Mouse (Mus musculus) megakaryocyte progenitor cell, adult 5-6 weeks (primary cell): Measurements from ENCODE around the gene Pola1. TPM values are rescaled to one million over a fixed set of nuclear protein-coding genes. Genes with fewer than 3 reads are reported as not detected.

Experiments
- ATAC-seq: replicated peaks from 2 replicates; pipeline ENCODE4 v1.8.0; 2016; ENCODE audit warnings: mild to moderate bottlenecking, moderate TSS enrichment, inconsistent platforms; ENCODE audit not compliant: poor library complexity
- total RNA-seq, 2 experiments: library from RNA; stranded (forward) in 1 of 2; stranded (reverse) in 1 of 2; fragments of 157-497, 149-512 nt in 1 of 2; fragments of 200-1000 nt in 1 of 2; gene quantifications; 2 replicates each; pipeline versions ENCODE4 v1.2.3 to v1.2.4; 2015 to 2017

Pola1 gene
- total RNA-seq (2015) = 68.0 and 68.9 TPM in 2 replicates
- total RNA-seq (2017) = 114 and 142 TPM in 2 replicates

DNA sequence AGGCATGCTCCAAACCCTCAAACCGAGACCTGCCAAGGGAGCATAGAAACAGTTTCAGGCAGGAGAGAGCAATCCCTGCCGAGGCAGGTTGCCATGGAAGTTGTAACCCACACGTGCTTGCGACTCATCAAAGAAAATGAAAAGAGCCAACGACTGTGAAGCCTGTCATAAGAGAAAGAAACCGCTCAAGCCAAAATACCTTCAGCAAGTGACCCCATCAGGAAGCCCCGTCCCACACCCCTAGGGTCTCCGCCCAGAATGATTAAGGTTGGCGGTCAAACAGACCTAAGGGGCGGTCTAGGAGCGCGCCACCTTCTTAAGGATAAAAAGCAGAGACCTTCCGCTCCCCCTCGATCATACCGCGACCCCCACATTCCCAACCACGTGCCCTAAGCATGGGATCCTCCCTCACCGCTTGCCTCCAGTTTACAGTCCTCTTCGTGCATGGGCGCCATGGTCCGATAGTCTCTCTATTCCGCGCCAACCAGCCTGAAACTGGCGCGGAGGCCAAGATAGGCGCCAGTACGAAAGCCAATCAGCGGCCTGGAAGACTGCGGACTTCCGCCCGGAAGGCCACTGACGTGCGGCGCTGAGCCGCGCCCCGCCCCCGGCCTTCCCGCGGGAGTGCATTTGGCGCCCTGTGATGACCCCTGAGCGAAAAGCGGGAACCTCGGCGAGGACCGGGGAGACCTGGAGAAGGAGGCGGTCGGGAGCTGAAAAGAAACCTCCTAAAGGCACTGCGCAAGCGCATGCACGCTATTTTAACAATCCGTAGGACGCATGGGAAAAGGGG lies at the start of gene Pola1:
TSS of gene Pola1 (minus strand) at position 499 of the 793 bp plus-strand sequence.
- ATAC-seq = peak; percentile 97

GRCm38 (mm10) chrX:93676228-93676627 lies 44.3 kb upstream of the Pola1 start:
- ATAC-seq = no peak

DNA sequence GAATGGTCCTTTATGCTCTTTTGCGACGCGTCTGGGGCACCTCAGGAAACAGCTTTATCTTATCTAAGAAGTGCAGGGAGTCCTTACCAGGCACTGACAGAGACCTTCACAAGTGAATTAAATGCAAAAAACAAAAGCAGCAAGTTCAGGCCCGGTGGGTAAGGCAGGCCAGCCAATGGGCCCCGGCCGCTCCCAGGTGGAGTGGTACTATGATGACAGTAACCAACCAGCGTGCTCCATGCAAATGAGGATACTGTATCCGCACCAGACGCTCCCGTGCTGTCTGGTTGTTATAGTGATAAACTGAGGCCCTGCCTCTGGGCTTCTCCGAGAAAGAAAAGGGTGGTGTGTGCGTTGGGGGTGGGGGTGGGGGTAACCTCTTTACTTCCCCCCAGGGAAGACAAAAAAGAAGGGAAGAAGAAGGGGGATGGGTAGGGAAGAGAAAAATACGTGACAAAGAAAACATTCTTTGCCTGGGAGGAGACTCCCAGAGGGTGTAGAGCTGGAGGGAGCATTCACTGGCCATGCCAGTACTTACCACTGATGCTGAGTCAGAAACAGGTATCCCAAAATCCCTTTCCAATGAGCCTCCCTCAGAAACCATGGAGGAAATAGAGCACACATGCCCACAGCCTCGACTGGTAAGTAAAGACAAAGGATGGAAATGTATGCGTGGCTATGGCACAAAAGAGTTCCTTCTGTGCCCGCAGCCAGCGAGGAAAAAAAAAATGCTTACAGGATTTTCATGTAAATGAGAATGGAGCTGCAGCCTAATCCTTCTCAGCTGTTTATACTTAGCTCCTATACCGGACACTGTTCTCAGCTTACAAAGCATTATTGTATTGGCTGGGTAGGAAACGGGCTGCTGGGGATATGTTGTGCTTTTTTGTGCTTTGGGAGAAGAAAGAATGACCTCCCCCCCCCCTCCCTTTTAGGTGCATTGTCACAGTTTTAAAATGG lies 43.2 kb upstream of the Pola1 start:
- peak; percentile 99 for ATAC-seq

- peak; percentile 16; the same call in 1 of the 2 replicates for ATAC-seq
These were observed 42.5 kb upstream of the Pola1 start for GRCm38 (mm10) chrX:93674432-93674831.

GRCm38 (mm10) chrX:93664787-93665186 lies 32.8 kb upstream of the Pola1 start:
- peak; percentile 70 for ATAC-seq

DNA sequence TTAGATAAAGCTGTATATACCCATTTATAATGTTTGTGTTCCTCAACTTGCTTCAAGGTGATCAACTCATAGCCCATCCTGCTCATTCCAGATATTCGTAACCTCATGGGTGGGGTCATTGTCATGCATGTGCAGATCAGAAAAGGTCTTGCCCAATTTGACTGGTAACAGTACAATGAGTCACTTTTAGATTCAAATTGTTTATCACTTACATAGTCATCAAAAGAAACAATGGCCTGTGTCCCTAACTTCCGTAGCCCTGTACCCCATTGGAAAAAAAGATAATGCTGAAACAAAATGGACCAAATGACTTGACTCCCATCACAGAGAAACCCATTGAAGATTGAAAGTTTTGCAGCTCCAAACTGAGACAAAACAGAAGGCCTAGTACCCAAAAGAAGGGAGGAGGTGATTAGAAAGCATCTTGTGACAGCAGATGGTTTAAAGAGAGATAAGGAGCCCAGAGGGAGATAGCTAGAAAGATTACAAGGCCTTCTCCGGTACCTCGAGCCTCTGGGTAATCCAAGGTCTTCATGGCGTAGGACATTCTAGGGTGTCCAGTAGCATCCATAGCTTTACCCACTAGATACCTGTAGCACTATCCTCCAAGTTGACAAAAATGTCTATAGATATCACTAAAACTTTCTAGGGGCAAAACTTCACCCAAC lies 32.1 kb upstream of the Pola1 start:
- ATAC-seq = no peak

DNA sequence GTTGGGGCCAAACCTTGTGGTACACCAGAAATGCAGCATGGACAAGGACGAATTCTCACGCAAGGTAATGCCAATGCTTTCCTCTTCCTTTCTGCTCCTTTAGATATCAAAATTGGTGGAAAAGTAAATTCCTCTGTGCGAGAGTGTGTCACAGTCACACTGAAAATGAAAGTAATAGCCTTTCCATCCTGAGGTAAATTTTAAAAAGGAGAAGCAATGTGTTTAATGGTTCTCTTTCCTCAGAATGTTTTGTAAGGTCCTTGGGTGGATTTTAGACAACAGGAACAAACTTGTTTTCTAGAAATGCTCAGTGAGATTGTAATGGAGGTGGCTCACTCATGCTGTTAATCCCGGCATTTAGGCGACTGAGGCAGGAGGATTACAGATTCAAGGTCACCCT lies 23.2 kb upstream of the Pola1 start:
- ATAC-seq = peak; percentile 55

DNA sequence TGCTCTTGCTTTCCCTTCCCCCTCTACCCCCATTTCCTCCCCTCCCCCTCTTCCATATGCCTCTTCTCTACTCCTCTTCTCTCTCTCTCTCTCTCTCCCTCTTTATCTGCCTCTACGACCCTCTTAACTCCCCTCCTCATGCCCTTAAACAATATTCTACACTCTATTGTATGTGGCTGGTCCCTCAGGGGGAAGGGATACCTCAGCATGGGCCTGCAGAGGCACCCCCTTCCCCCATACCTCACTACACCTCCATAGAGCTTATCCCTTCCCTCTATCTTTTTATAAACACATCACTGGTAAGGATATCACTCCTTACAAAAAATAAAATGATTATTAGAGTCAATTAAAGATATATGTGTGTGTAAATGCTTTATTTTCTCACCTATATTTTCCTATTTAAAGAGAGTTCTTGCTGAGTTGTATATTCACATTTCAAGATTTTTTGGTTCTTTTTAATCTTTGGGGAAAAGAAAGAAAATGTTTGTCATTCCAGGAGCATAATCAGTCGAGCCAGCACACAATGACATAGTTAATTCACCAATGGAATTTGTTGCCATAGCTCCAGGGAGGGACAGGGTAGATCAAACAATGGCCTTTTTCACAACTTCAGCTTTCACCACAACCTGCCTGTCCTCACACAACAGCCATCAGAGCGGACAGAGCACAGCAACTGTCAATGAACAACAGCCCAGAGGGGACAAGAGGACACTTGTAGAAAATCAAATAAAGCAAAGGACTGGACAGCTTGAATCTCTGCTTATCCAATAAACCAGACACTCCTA lies 22.5 kb upstream of the Pola1 start, which contains the start of gene Pcyt1b:
TSS of gene Pcyt1b (plus strand) at position 646 of the 785 bp plus-strand sequence.
- 0 out of 2 replicates have a peak, but pooled peaks have one; percentile 11 for ATAC-seq

- ATAC-seq = no peak
These were observed 18.8 kb upstream of the Pola1 start for GRCm38 (mm10) chrX:93650738-93651137.

DNA sequence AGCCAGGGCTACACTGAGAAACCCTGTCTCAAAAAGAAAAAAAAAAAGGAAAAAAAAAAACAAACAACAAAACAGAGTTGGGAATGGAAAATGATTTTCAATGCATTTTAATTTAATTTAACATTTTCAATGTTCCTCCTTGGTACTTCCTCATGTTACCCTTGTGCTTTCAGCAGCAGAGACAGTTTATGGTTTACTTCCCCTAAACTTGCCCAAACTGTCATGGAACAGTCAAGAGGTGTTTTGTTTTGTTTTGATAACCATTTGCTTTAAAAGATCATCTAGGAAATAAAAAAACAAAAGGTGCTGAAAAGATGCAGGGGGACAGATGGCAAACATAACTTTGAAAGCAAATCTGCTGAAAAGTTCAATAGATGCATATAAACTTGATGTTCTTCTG lies 12.1 kb upstream of the Pola1 start:
- no peak for ATAC-seq

DNA sequence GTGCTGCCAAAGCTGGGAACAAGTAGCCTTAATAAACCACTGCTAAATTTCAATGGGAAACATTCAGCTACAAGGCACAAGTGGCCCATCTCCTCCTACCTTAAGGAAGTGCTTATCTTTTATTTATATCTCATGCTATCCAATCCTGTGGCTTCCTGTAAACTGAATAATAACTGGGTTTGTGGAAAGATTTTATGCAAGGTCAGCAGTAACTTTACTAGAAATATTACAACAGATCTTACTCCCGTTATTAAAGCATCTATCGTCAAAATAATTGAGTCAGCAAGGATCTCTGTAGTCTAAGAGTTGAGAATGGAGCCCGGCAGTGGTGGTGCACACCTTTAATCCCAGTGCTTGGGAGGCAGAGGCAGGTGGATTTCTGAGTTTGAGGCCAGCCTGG lies 11.6 kb upstream of the Pola1 start:
- ATAC-seq = no peak

DNA sequence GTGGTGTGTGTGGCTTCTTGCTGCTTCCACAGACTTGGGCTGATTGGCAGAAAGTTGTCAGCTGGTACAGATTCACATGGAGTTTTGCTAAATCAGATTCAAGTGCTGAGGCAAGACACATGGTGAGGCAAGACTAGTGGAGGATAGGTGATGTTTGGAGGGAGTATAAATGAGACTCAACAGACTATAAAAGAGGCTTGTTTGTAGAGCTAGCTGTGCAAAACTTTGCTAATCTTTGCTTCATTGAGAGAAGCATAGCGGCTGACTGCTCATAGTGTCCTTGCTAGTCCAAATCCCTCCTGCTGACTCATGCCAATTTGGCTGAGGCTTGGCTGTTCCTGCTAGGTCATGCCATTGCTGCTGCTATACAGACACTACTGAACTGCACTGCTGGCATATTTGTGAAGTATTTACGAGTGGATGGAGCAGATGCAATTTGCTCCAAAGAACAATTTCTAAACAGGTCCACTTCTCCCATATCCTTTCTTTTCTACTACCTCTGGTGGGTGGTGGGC lies 3.0 kb upstream of the Pola1 start:
- ATAC-seq = peak; percentile 36; the same call in 1 of the 2 replicates

DNA sequence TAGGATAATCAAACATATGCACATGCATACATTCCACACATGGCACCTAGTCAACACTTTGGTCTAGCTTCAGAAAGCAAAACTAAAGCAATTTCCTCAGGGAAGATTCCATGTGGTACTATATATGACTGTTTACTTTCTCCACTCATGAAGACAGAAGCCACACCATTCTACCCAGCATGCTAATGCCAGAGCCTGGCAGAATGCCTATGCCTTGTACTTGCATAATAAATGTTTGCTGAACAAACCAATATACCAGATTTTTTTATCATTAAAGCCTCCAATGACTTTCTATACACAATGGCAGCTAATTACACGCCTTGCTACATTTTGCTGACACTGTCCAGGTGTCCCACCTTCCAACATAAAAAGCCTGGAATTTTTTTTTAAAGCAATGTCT lies 1.7 kb downstream of the Pola1 start:
- no peak for ATAC-seq

DNA sequence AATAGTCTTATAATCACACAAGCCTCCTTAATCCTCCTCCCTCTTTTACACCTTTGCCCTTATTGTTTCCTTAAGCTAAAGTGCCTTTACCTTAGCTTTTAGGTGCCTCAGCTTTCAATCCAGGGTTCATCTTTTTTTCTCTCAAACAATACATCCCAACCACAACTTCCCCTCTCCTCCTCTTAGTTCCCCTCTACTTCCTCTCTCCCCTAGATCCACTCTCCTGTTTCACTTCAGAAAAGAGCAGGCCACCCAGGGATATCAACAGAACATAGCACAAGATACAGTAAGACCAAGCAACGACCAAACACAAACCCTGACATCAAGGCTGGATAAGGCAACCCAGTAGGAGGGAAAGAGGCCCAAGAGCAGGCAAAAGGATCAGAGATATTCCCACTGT lies 29.7 kb downstream of the Pola1 start:
- peak; percentile 57 for ATAC-seq

DNA sequence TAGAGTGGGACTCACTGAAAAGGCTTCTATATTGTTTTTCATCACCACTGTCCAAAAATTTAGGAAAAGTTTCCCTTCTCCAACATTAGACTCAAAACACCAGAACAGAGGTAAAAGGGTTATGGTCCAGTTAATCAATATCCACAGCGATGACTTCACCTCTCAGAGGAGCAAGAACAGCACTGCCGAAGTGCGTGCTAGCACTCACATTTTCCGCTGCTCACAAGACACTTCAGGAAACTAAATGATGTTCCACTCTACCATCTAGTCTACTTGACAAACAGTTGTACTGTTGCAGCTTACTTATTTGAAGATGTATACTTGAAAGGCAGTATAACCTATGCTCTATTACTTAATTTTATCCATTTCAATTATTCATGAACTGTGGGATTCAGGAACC lies 37.7 kb downstream of the Pola1 start:
- ATAC-seq = no peak

- no peak for ATAC-seq
These were observed 51.0 kb downstream of the Pola1 start for GRCm38 (mm10) chrX:93580931-93581330.

- peak; percentile 57 for ATAC-seq
These were observed 74.8 kb downstream of the Pola1 start for GRCm38 (mm10) chrX:93557171-93557570.

- no peak for ATAC-seq
These were observed 92.2 kb downstream of the Pola1 start for GRCm38 (mm10) chrX:93539779-93540178.

GRCm38 (mm10) chrX:93502865-93503353 lies 129.0 kb downstream of the Pola1 start:
- no peak for ATAC-seq

DNA sequence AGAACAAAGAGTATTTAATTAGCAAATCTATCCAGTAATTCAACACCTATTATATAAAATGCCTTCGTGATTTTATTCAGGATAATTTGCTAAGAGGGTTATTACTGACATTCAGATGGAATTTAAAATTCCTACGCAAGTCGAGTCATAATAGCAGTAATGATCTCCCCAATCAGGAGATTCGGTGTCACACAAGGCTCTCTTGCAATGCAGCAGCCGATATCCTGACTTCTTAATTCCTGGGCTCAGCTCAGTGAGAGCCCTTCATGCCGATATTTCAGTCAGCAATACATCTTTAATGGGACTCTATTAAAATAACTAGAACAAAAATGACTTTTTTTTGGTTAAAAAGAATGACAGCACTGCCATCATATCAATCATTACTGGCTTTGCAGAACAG lies 134.4 kb downstream of the Pola1 start:
- ATAC-seq = no peak
